Mouse (Mus musculus) stomach, embryonic 15.5 days (tissue): ENCODE measurements around the gene Fmo1. TPM values are rescaled to one million over a fixed set of nuclear protein-coding genes. Genes with fewer than 3 reads are reported as not detected.

Source experiments
- polyA plus RNA-seq: library from polyadenylated mRNA; unstranded; fragments of >200 nt; fragmentation: Nextera tagmentation; extraction: Ambion mirVana; gene quantifications from 2 replicates; pipeline ENCODE4 v1.2.1, GENCODE M21; 2015

Gene Fmo1
- polyA plus RNA-seq, 1 experiment from 2014 or later = 16.4 TPM

Other genes with a start within 250 kb of the Fmo1 start
- gene Myoc, start 227.5 kb downstream of the Fmo1 start, polyA plus RNA-seq = 0.06 TPM in 1 of 2 replicates, not detected in the other
- not detected in 2 replicates for gene Myocos, start 208.4 kb downstream of the Fmo1 start, polyA plus RNA-seq
- 125 and 144 TPM in 2 replicates for gene Prrc2c, start 126.1 kb downstream of the Fmo1 start, polyA plus RNA-seq
- gene Fmo4, start 52.6 kb downstream of the Fmo1 start, polyA plus RNA-seq = 1.3 and 2.8 TPM in 2 replicates
- gene Fmo2, start 32.1 kb upstream of the Fmo1 start, polyA plus RNA-seq = 5.9 and 7.4 TPM in 2 replicates
- 0.10 TPM in 1 of 2 replicates, not detected in the other for gene Fmo6, start 70.9 kb upstream of the Fmo1 start, polyA plus RNA-seq
- gene Fmo3, start 117.9 kb upstream of the Fmo1 start, polyA plus RNA-seq = 0.10 TPM in 1 of 2 replicates, not detected in the other
- gene Mroh9, start 219.1 kb upstream of the Fmo1 start, polyA plus RNA-seq = not detected in 2 replicates